Mouse (Mus musculus) left cerebral cortex, adult 11 months (tissue): ENCODE data around the gene Bmpr2.
"Not testable (repeated sequence)": the region's sequence is repeated elsewhere in the genome, so short reads cannot be mapped to it uniquely, and the experiment has no call there.

Experiments used
- DNase-seq: peaks from one replicate; pipeline ENCODE4 v3.0.0; 2022; ENCODE audit warnings: low spot score

Gene Bmpr2

DNA sequence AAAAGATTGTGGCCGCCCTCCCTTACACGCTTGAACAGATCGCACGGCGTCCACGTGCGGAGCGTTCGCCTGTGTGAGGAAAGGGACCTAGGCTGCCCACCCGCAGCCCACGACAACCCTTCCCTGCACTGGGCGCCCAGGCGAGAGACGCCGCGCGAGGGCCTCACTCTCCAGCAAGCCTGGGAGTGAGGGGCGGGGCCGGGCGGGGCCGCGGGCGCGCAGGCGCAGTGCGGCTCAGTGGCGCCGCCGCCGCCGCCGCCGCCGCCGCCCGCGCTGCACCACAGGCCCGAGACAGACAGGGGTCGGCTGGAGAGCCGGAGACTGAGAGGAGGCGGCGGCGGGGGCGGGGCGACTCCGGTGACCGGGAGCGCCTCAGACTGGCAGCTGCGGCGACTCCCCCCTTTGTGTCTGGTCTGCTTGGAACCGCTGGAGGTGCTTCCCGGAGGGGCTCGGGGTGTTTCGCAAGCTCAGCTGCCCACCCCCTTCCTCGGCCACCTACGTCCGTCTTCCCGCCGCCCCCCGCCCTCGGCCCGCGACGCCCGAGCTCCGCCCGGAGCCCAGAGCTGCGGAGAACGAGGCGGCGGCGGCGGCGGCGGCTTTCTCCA is at the start of gene Bmpr2:
Gene Bmpr2, plus strand, starts transcription at position 237 of the 605 bp plus-strand sequence.
- DNase-seq = peak; percentile 73

- peak; percentile 4 for DNase-seq
Measured at GRCm38 (mm10) chr1:59719900-59720299, 43.3 kb upstream of the Bmpr2 start.

GRCm38 (mm10) chr1:59725661-59726060 is 37.5 kb upstream of the Bmpr2 start:
- no peak for DNase-seq

DNA sequence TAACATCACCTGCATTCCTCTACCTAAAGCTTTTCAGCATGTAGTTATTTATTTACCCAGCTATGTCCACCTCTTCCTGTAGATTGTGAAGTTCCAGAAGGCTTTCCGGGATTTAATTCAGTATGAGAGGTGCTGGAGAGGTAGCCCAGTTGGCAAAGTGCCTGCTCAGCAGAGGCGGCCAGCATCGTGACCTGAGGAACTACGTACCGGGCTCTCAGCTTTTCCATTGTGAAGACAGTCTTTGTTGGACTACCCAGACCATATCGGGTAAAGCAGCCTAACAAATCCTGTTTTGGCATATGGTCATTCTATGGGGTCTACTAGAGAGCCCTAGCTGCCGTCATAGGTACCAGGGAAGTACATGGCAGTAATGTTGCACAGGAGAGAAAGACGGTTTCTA is 33.1 kb upstream of the Bmpr2 start:
- no peak for DNase-seq

- no peak for DNase-seq
Measured at GRCm38 (mm10) chr1:59730737-59731136, 32.5 kb upstream of the Bmpr2 start.

DNA sequence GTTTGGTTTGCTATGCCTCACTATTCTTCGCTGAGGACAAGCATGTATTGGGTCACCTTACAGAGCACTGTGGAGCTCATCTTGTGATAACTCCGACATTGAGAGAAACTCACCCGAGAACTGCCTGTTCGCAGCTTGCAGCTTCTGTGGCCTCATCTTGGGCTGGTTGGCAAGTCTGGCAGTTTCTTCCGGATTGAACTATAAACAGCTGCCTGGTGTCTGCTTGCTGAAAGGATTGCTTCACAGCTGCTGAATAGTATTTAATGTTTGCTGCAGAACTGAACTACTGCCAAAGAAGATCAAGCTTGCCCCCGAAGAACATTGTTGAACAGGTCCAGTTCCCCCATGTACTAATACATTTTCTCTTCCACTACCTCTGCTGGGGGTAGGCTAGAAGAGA is 29.1 kb upstream of the Bmpr2 start:
- no peak for DNase-seq

- no peak for DNase-seq
Measured at GRCm38 (mm10) chr1:59738768-59739414, 24.3 kb upstream of the Bmpr2 start.

GRCm38 (mm10) chr1:59739577-59740354 is 23.4 kb upstream of the Bmpr2 start:
- DNase-seq = no peak

- no peak for DNase-seq
Measured at GRCm38 (mm10) chr1:59749047-59749446, 14.2 kb upstream of the Bmpr2 start.

- DNase-seq = not testable (repeated sequence)
Measured at GRCm38 (mm10) chr1:59749724-59750123, 13.5 kb upstream of the Bmpr2 start.

GRCm38 (mm10) chr1:59755298-59755697 is 7.9 kb upstream of the Bmpr2 start:
- no peak for DNase-seq

DNA sequence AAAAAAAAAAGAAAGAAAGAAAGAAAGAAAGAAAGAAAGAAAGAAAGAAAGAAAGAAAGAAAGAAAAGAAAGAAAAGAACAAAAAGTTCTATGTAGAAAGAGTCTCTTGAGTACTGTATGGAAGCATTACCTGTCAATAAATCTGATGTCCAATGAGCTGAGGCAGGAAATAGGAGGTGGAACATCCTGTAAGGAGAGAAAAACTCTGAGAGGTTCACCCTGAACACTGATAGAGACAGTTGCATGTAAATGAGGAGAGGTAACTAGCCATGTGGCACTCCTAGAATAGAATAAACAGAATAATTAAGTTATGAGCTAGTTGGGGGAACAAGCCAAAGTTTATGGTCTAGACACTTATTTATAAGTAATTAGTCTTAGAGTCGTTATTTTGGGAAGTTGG is 4.9 kb upstream of the Bmpr2 start:
- no peak for DNase-seq

DNA sequence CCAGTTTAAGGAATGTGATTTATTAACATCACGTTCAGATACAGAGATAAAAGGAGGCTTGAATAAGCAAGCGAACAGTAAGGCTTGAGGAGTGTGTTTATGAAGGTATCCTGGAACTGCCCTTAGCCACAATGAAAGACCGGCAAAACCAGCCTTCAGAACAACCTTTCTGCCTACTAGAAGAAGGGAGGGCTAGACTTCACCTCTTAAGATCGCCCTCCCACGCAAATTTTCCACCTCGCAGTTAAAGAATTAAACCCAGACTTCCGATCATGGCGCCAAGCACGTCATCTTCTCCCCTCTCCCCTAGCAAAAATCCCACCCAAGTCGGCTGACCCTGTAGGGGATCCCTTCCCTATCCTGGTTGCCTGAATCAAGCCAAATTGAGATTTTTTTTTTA is 992 bp upstream of the Bmpr2 start:
- peak; percentile 33 for DNase-seq

GRCm38 (mm10) chr1:59762651-59763163 is 493 bp upstream of the Bmpr2 start:
- DNase-seq = peak; percentile 41

DNA sequence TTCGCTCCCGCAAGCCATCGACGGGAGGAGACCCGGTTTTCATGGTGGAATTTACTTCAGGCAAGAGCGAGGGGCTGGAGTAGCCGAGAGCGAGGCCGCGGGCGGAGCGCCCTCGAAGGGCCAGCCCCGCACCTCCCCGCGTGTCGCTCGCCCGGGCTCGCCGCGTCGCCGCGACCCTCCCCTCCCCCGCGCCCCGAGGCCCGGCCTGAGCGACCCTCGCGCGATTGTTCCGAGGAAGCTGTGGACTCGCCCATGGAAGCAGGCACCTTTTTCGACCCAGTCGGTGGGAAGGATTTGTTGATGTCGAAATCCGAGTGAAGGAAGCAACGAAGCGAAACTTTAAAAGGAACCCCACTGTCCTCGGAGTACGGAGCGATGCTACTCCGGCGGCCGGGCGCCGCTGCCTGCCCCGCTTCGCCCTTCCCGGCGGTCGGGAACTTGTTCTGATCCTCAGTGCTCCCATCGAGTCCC is 616 bp downstream of the Bmpr2 start:
- peak; percentile 9 for DNase-seq

- peak; percentile 15 for DNase-seq
Measured at GRCm38 (mm10) chr1:59764407-59764971, 1.3 kb downstream of the Bmpr2 start.

DNA sequence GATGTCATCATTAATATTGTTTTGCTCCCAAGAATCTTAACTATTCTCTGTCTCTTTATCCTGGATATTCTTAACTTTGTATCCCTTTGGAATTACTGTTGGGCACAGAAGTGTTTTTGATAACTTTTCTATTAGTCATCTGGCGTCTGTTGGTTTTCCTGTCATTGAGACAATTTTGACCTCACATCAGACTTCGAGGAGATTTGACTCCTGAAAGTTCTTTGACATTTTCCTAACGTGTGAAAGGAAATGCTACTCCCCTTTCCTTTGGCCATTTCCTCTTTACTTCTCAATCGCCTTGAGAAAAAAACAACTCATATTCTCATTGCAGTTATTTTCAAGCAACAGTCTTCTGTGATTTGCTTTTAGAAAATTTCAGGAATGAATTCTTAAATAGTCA is 2.1 kb downstream of the Bmpr2 start:
- no peak for DNase-seq

GRCm38 (mm10) chr1:59766626-59767025 is 3.4 kb downstream of the Bmpr2 start:
- DNase-seq = no peak

- no peak for DNase-seq
Measured at GRCm38 (mm10) chr1:59771871-59772270, 8.7 kb downstream of the Bmpr2 start.

DNA sequence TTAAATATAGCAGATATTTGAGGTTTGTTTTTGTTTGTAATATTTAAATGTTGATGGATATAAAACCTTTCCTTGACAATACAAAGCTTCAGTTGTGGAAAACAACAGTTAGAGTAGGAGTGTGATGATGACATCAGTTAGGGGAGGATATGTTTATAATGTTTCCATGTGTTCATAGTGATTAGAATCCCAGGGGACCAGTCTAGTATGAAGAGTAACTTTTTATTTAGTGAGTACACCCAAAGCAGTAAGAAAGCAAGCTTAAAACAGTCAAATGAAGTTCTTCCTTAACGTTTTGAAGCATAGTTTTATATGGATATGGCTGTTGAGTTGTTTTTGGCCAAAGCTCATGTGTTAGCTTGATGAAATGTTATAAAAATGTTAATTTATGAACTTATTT is 17.9 kb downstream of the Bmpr2 start:
- no peak for DNase-seq

- DNase-seq = no peak
Measured at GRCm38 (mm10) chr1:59788975-59789374, 25.8 kb downstream of the Bmpr2 start.

GRCm38 (mm10) chr1:59789741-59790140 is 26.5 kb downstream of the Bmpr2 start:
- no peak for DNase-seq

DNA sequence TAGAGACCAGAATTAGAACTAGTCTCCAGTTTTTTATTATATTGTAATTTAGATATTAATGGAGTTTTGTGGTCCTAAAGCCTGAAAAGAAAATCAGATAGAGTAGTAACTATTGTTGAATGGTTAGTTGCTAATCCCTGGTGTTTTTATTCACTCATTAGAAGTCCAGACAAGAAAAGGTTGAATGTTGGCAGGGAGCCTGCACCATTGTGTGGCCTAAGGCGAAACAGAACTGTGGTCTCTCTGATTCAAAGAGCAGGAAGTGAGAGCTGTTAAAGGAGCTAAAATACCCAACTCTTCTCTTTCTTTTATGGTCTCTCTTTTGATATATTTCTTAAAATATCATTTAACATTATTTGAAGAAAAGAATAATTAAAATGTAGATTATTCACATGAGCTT is 32.1 kb downstream of the Bmpr2 start:
- DNase-seq = peak; percentile 45
